Mouse (Mus musculus): ENCODE data around the gene S100pbp.

GRCm38 (mm10) chr4:129117720-129118510 is 71.6 kb downstream of the S100pbp start:
- TF ChIP-seq CTCF (conservative IDR thresholded peaks at IDR 0.05; ENCODE audit: low read length) (no peak), NANOG (IDR thresholded peaks at IDR 0.05; ENCODE audit: borderline replicate concordance, low read length) (no peak), POU5F1 (IDR thresholded peaks at IDR 0.05; ENCODE audit: borderline replicate concordance, low read length) (no peak)
